Mouse (Mus musculus): Measurements from ENCODE around the gene Vars. TPM values are rescaled to one million over a fixed set of nuclear protein-coding genes. Genes with fewer than 3 reads are reported as not detected.
"Not testable (repeated sequence)": the region's sequence is repeated elsewhere in the genome, so short reads cannot be mapped to it uniquely, and the experiment has no call there.

Vars gene
- total RNA-seq (2021) = 10 to 100 TPM; 32.4 to 35.1 TPM
- long read RNA-seq, experiment 1, full-length matches to known transcripts = 26 of 39 reads
- long read RNA-seq, experiment 1, partial matches to known transcripts = 9 of 39 reads
- long read RNA-seq, experiment 1, other reads (novel, unspliced or antisense) = 4 of 39 reads
- long read RNA-seq, experiment 2, full-length matches to known transcripts = 12 of 16 reads
- long read RNA-seq, experiment 2, partial matches to known transcripts = 3 of 16 reads
- long read RNA-seq, experiment 2, other reads (novel, unspliced or antisense) = 1 of 16 reads

- DNase-seq = peak; percentile 91 to 93
These were observed at the start of gene Vars for GRCm38 (mm10) chr17:35000717-35001451. Vars (plus strand) TSS chr17:35000987.

GRCm38 (mm10) chr17:34951636-34952377 lies 49.0 kb upstream of the Vars start:
- DNase-seq = no peak

GRCm38 (mm10) chr17:34952378-34953040 lies 48.3 kb upstream of the Vars start:
- DNase-seq = peak; percentile 79 to 93

GRCm38 (mm10) chr17:34953258-34953657 lies 47.5 kb upstream of the Vars start:
- DNase-seq = no peak

GRCm38 (mm10) chr17:34953904-34954303 lies 46.9 kb upstream of the Vars start:
- DNase-seq = no peak

- DNase-seq = no peak
These were observed 46.0 kb upstream of the Vars start for GRCm38 (mm10) chr17:34954831-34955230.

- no peak for DNase-seq
These were observed 44.9 kb upstream of the Vars start for GRCm38 (mm10) chr17:34955884-34956283.

- no peak for DNase-seq
These were observed 44.4 kb upstream of the Vars start for GRCm38 (mm10) chr17:34956340-34956739.

- DNase-seq = not testable (repeated sequence)
These were observed 43.5 kb upstream of the Vars start for GRCm38 (mm10) chr17:34957291-34957690.

GRCm38 (mm10) chr17:34957966-34958365 lies 42.8 kb upstream of the Vars start:
- not testable (repeated sequence) for DNase-seq

GRCm38 (mm10) chr17:34958734-34959129 lies 42.1 kb upstream of the Vars start:
- not testable (repeated sequence) for DNase-seq

GRCm38 (mm10) chr17:34959130-34959778 lies 41.5 kb upstream of the Vars start, which contains the start of gene Hspa1b:
Hspa1b (minus strand) TSS chr17:34959238.
- DNase-seq = peak; percentile 93 to 97

- DNase-seq = peak; percentile 63 to 74
These were observed 40.8 kb upstream of the Vars start for GRCm38 (mm10) chr17:34959881-34960515.

- no peak for DNase-seq
These were observed 39.9 kb upstream of the Vars start for GRCm38 (mm10) chr17:34960702-34961493.

GRCm38 (mm10) chr17:34962125-34962524 lies 38.7 kb upstream of the Vars start:
- peak; percentile 36 to 41 for DNase-seq

- no peak for DNase-seq
These were observed 37.9 kb upstream of the Vars start for GRCm38 (mm10) chr17:34962841-34963240.

GRCm38 (mm10) chr17:34964640-34965049 lies 36.1 kb upstream of the Vars start:
- no peak for DNase-seq

- peak in 1 of 2 experiments; percentile 45 for DNase-seq
These were observed 35.2 kb upstream of the Vars start for GRCm38 (mm10) chr17:34965627-34966026.

- DNase-seq = not testable (repeated sequence)
These were observed 31.0 kb upstream of the Vars start, which contains the start of gene Gm20481 for GRCm38 (mm10) chr17:34969822-34970221. Gm20481 (plus strand) TSS chr17:34969912.

- not testable (repeated sequence) for DNase-seq
These were observed 29.9 kb upstream of the Vars start for GRCm38 (mm10) chr17:34970850-34971249.

Data from heart, adult 18-20 months (tissue).